ENCODE assay signal across 8 mouse cellular contexts in the genomic region with DNA sequence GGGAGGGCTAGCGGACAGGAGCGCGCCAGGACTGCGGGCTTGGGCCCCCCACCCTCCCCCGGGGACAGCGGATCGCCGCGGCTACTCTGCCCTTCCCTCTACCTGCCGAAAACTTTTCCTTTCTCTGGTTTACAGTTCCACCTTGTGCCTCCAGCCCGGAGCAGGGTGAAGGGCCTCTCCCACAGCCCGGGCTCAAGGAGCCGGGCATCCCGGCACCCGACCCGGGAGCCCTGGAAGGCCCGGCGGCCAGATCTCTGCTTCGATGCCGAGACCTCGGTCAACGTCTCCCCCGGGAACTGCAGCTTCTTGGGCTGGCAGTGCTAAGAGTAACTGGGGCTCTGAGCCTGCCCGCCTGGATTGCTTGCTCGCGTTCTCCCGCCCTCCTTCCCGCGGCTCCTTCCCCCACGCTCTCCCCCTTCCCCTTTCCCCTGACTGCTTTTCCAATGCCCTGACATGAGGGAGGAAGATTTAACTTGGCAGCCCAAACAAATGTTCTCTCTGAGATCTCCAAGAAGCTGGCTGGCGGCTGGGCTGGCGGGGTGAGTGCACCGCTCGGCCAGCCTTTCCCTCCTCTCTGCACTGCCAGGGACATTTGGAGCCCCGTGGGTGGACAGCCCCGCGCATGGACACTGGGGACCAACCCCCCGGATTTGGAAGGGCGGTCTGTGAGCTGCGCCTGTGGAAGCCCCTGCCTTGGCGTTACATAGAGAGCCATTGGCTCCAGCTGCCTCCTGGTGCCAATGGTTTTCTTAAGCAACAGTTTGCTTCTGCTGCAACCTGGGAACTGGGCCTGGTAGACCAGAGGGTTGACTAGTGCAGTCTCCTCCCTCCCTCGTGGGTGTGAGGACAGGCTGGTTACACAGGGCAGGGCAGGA. TPM values are rescaled to one million over a fixed set of nuclear protein-coding genes. Genes with fewer than 3 reads are reported as not detected.
DNase-seq lines count a peak whose midpoint lies in the region; ATAC-seq and TF ChIP-seq lines count a peak whose summit lies in the region.

No protein-coding gene starts in this region.

- ATAC-seq in G1E (ENCODE audit: extremely low read depth, insufficient number of reproducible peaks, low FRiP score, poor library complexity, severe bottlenecking), result no peak
- ATAC-seq in forebrain, embryonic 14.5 days, result no peak
- ATAC-seq in hindbrain, embryonic 11.5 days (ENCODE audit: low FRiP score), result no peak
- ATAC-seq in lung, embryonic 15.5 days (ENCODE audit: borderline replicate concordance, extremely low read depth, low FRiP score, low TSS enrichment), result peak; percentile 9; the same call in 1 of the 2 replicates
- peak; percentile 18; the same call in 1 of the 2 replicates for ATAC-seq in neural tube, embryonic 15.5 days (ENCODE audit: low FRiP score)

- DNase-seq in G1E (ENCODE audit: low spot score), result no peak
- peak; percentile 64 for DNase-seq in cerebellum, adult 11 months
- peak; percentile 72 for DNase-seq in forebrain, embryonic 14.5 days (ENCODE audit: low spot score)
- DNase-seq in hindbrain, embryonic 11.5 days (ENCODE audit: low spot score), result peak; percentile 70
- DNase-seq in layer of hippocampus, postnatal 10 days (ENCODE audit: low spot score in 2 of 2), result peak; percentile 73 to 77
- DNase-seq in thymus, postnatal 4 days, result peak; percentile 71

- no peaks in the 10 kb centered on the region for H3K36me3 ChIP-seq in G1E (replicated peaks)
- H3K36me3 ChIP-seq in forebrain, embryonic 14.5 days (ENCODE audit: control insufficient read depth, insufficient read depth, low read length), result no peaks in the 10 kb centered on the region
- no peaks in the 10 kb centered on the region for H3K36me3 ChIP-seq in hindbrain, embryonic 11.5 days (ENCODE audit: control insufficient read depth, insufficient read depth, low read length)
- no peaks in the 10 kb centered on the region for H3K36me3 ChIP-seq in lung, embryonic 15.5 days
- H3K36me3 ChIP-seq in neural tube, embryonic 15.5 days, result no peaks in the 10 kb centered on the region

- peak overlapping the region; percentile 4; the same call in 1 of the 2 replicates for H3K4me3 ChIP-seq in G1E (ENCODE audit: low read depth, low read length)
- peak overlapping the region; percentile 98 for H3K4me3 ChIP-seq in forebrain, embryonic 14.5 days (ENCODE audit: low read depth, low read length)
- peak overlapping the region; percentile 99 for H3K4me3 ChIP-seq in hindbrain, embryonic 11.5 days (ENCODE audit: low read depth, low read length)
- peak overlapping the region; percentile 84 for H3K4me3 ChIP-seq in lung, embryonic 15.5 days
- peak overlapping the region; percentile 84 for H3K4me3 ChIP-seq in neural tube, embryonic 15.5 days (replicated peaks)

- H3K4me2 ChIP-seq in forebrain, embryonic 14.5 days (ENCODE audit: low read length), result peak overlapping the region; percentile 98
- peak overlapping the region; percentile 78 for H3K4me2 ChIP-seq in hindbrain, embryonic 11.5 days (replicated peaks; ENCODE audit: low read depth, low read length)
- peak overlapping the region; percentile 97 for H3K4me2 ChIP-seq in lung, embryonic 15.5 days
- peak overlapping the region; percentile 89 for H3K4me2 ChIP-seq in neural tube, embryonic 15.5 days

- H3K4me1 ChIP-seq in G1E (ENCODE audit: insufficient read depth, low read depth, low read length), result no peaks in the 10 kb centered on the region
- H3K4me1 ChIP-seq in forebrain, embryonic 14.5 days (ENCODE audit: control insufficient read depth, insufficient read depth, low read length), result peaks cover 47% of the 10 kb centered on the region
- H3K4me1 ChIP-seq in hindbrain, embryonic 11.5 days (replicated peaks; ENCODE audit: control insufficient read depth, insufficient read depth, low read length), result peaks cover 33% of the 10 kb centered on the region
- peaks cover 62% of the 10 kb centered on the region for H3K4me1 ChIP-seq in lung, embryonic 15.5 days
- H3K4me1 ChIP-seq in neural tube, embryonic 15.5 days, result peaks cover 71% of the 10 kb centered on the region

- H3K9ac ChIP-seq in forebrain, embryonic 14.5 days (ENCODE audit: low read length), result peak overlapping the region; percentile 100
- H3K9ac ChIP-seq in hindbrain, embryonic 11.5 days (ENCODE audit: low read depth, low read length), result peak overlapping the region; percentile 100
- peak overlapping the region; percentile 93 for H3K9ac ChIP-seq in lung, embryonic 15.5 days
- H3K9ac ChIP-seq in neural tube, embryonic 15.5 days (replicated peaks), result peak overlapping the region; percentile 99

- H3K27me3 ChIP-seq in G1E (ENCODE audit: insufficient read depth, low read length), result no peaks in the 10 kb centered on the region
- no peaks in the 10 kb centered on the region for H3K27me3 ChIP-seq in forebrain, embryonic 14.5 days (replicated peaks; ENCODE audit: control insufficient read depth, insufficient read depth, low read length)
- no peaks in the 10 kb centered on the region for H3K27me3 ChIP-seq in hindbrain, embryonic 11.5 days (ENCODE audit: control insufficient read depth, insufficient read depth, low read length)
- no peaks in the 10 kb centered on the region for H3K27me3 ChIP-seq in lung, embryonic 15.5 days
- H3K27me3 ChIP-seq in neural tube, embryonic 15.5 days (replicated peaks), result no peaks in the 10 kb centered on the region

- no peak for TF ChIP-seq CTCF in G1E (IDR thresholded peaks at IDR 0.05; ENCODE audit: low read depth, low read length)

- peaks cover 86% of the 10 kb centered on the region for H3K9me3 ChIP-seq in G1E (replicated peaks)
- H3K9me3 ChIP-seq in forebrain, embryonic 14.5 days (replicated peaks; ENCODE audit: control insufficient read depth, low read length), result no peaks in the 10 kb centered on the region
- H3K9me3 ChIP-seq in hindbrain, embryonic 11.5 days (ENCODE audit: control insufficient read depth, low read length), result no peaks in the 10 kb centered on the region
- H3K9me3 ChIP-seq in lung, embryonic 15.5 days, result no peaks in the 10 kb centered on the region
- no peaks in the 10 kb centered on the region for H3K9me3 ChIP-seq in neural tube, embryonic 15.5 days (replicated peaks)

- WGBS in forebrain, embryonic 14.5 days, result under 1% methylated on average over 39 of the region's 42 CpGs
- WGBS in hindbrain, embryonic 11.5 days, result under 1% methylated on average over 41 of the region's 42 CpGs
- 1% methylated on average over 42 of the region's 42 CpGs for WGBS in lung, embryonic 15.5 days
- under 1% methylated on average over 42 of the region's 42 CpGs for WGBS in neural tube, embryonic 15.5 days

- H3K27ac ChIP-seq in forebrain, embryonic 14.5 days (ENCODE audit: low read depth, low read length), result peak overlapping the region; percentile 99
- H3K27ac ChIP-seq in hindbrain, embryonic 11.5 days (ENCODE audit: low read depth, low read length), result peak overlapping the region; percentile 100
- H3K27ac ChIP-seq in lung, embryonic 15.5 days, result peak overlapping the region; percentile 100
- H3K27ac ChIP-seq in neural tube, embryonic 15.5 days (replicated peaks), result peak overlapping the region; percentile 99

RNA-seq across cellular contexts. Expression of gene Zmiz1, which starts 2.1 kb away (rescaled TPM):
- not detected in 2 replicates for total RNA-seq in G1E (2014; fragmentation: Nextera tagmentation)
- total RNA-seq in G1E (2017), result 0.12 and 0.16 TPM in 2 replicates
- 0.06 and 0.09 TPM in 2 replicates for polyA plus RNA-seq in G1E (2012)
- 37.0 and 43.8 TPM in 2 replicates for polyA plus RNA-seq in forebrain, embryonic 14.5 days (2014; fragmentation: Nextera tagmentation; extraction: Ambion mirVana)
- 47.5 and 57.0 TPM in 2 replicates for polyA plus RNA-seq in hindbrain, embryonic 11.5 days (2014; fragmentation: Nextera tagmentation; extraction: Ambion mirVana)
- 100 to 1,000 TPM; 115 to 128 TPM for total RNA-seq in layer of hippocampus, postnatal 10 days (2021)
- polyA plus RNA-seq in lung, embryonic 15.5 days (2015; fragmentation: Nextera tagmentation; extraction: Ambion mirVana), result 19.8 and 23.8 TPM in 2 replicates
- 51.1 and 54.7 TPM in 2 replicates for polyA plus RNA-seq in neural tube, embryonic 15.5 days (2015; fragmentation: Nextera tagmentation; extraction: Ambion mirVana)

Comparison
In these comparisons a context has a peak if more than half of its experiments do, and no peak if none do; other contexts are left out.
1. ATAC-seq: peak in lung, embryonic 15.5 days (single experiment) and neural tube, embryonic 15.5 days (single experiment); none in G1E (single experiment), forebrain, embryonic 14.5 days (single experiment) and hindbrain, embryonic 11.5 days (single experiment).
2. H3K4me3 ChIP-seq: peak in every context shown above with its lines; median percentile 99 in hindbrain, embryonic 11.5 days; 98 in forebrain, embryonic 14.5 days; 84 in lung, embryonic 15.5 days; 84 in neural tube, embryonic 15.5 days; 4 in G1E.
3. RNA of gene Zmiz1, which starts 2.1 kb away (polyA plus RNA-seq): 47.5 to 57.0 TPM in hindbrain, embryonic 11.5 days, 51.1 to 54.7 TPM in neural tube, embryonic 15.5 days, 37.0 to 43.8 TPM in forebrain, embryonic 14.5 days and 19.8 to 23.8 TPM in lung, embryonic 15.5 days; 0.06 to 0.09 TPM in G1E; every median in the first group is over 10 times any median in the second.
4. Peak in every context shown above with its lines, with median percentiles within 50 percentile points of each other: H3K27ac ChIP-seq, H3K4me2 ChIP-seq and H3K9ac ChIP-seq.